Mouse (Mus musculus) hindlimb bud, embryonic 11.5 days (tissue): Measurements from ENCODE around the gene Hspb1.

ENCODE experiments used
- DNase-seq: peaks from one replicate; pipeline ENCODE4 v3.0.0-alpha.2; 2012; ENCODE audit warnings: low read depth, low spot score; ENCODE audit errors: extremely low spot score

Gene Hspb1

DNA sequence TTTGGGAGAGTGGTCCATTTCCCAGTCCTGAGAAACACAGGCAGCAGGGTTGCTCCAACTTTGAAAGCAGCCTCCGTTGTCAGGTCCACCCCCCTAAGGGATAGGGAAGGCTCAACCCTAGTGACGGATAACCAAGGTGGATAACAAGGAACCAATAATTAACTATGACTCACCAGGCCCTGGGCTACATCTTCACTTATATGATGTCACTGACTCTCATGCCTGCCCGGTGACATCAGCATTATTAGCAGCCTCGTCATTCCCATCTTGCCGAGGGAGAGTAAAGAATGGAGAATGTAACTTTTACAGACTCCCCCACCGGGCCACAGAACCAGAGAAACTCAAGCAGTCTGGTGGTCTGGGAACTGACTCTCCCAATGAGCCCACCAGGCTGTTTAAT, 3.1 kb upstream of the Hspb1 start:
- DNase-seq = no peak

GRCm38 (mm10) chr5:135888405-135889215, 891 bp downstream of the Hspb1 start:
- DNase-seq = no peak

DNA sequence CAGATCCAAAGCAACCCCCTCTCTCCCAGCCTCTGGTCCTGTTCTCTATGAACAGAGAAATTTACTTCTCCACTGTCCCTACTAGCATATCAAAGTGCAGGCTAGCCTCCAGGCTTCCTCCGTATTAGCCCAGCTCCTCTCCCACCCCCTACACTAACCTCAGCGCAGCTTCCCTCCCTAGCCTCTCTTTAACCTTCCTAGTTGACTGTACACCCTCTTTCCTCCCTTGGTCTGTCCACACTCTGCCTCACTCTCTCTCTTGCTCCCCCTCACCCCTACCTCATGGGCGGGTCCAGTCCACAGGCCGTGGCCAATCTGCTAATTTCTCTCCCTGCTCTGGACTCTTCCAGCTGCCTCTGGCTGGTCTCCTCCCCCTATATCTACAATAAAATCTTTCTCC, 2.6 kb downstream of the Hspb1 start:
- no peak for DNase-seq

DNA sequence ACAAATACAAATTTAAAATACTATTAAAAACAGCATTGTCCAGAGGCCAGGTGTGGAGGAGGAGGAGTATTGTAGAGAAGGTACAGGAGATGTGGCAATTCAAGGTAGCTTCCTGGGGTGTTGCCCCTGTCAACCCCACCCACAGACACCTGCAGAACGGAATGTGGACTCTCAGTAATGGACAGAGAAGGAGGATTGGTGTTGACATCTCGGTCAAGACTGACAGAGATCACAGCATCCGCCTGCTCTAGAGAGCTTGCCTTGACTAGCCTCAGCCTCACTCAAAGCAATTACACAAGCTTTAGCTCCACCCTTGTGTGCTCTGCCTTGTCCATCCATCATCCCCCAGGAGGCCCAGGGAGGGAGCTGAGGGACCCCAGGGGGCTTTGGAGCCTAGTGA, 3.2 kb downstream of the Hspb1 start:
- DNase-seq = no peak

DNA sequence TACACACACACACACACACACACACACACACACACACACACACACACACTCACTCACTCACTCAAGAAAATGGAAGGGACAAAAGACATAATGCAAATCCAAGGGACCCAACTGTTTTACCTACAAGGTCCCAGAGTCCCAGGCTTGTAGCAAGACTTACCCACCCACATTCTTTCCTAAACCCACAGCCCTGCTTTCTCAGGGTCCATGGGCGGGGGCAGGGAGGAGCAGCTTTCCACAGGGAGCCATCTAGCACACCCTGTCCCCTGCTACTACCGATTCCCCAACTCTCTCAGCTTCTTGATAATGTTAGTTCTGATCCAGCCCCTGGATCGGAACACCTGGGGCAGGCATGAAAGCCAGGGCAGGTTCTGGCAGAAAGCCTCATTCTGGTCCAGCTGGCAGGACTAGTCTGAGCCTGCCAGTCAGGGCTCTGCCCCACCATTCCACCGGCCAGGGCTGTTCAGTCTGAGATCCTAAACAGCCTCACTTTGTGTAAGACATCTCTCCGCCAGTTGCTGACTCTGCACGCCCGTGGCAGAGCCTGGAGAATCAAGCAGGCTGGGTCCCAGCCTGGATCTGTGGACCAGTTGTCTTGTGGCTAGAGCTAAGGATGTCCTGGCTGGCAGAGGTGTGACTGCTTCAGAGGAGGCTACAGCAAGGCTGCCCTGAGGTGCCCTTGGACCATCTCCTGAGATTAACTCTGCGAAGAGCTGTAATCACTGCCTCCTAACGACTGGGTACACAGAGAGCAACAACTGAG, 5.1 kb downstream of the Hspb1 start:
- DNase-seq = no peak

DNA sequence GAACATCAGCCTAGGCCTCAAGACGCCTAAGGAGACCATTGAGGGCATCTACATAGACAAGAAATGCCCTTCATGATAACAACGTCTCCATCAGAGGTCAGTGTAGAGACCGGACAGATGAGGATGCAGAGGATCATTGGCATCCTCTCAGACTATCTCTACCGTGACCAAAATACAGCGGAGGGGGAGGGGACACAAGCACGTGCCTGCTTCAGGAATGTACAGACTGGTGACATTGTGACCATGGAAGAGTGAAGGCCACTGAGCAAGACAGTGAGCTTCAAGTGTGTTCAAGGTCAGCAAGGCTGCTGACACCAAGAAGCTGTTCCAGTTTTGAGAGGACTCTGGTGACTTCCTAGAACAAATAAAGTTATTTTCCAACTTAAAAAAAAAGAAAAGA, 7.2 kb downstream of the Hspb1 start:
- no peak for DNase-seq

GRCm38 (mm10) chr5:135898028-135898427, 10.3 kb downstream of the Hspb1 start:
- DNase-seq = peak; percentile 52

- DNase-seq = no peak
These were observed 11.3 kb downstream of the Hspb1 start for GRCm38 (mm10) chr5:135898995-135899394.

- DNase-seq = no peak
These were observed 12.1 kb downstream of the Hspb1 start for GRCm38 (mm10) chr5:135899833-135900232.

DNA sequence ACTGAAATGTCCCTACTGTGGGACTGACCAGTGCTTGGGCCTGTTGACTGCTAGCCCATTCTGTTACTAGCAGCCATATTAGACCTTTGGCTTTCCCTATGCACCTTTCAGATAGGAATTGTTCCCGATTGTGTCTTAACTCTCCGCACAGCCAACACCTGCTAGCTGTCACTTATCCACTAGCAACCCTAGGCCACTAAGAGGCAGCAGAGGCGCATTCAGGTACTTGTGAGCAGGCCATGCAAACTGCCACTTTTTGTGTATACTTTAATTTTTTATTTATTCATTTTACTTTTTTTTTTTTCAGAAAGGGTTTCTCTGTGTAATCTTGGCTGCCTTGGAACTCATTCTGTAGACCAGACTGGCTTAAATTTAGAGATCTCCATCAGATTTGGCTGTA, 13.0 kb downstream of the Hspb1 start:
- no peak for DNase-seq

GRCm38 (mm10) chr5:135901354-135902095, 13.8 kb downstream of the Hspb1 start:
- DNase-seq = no peak

GRCm38 (mm10) chr5:135903058-135903457, 15.3 kb downstream of the Hspb1 start:
- no peak for DNase-seq

- DNase-seq = peak; percentile 81
These were observed 15.9 kb downstream of the Hspb1 start for GRCm38 (mm10) chr5:135903551-135904151.

DNA sequence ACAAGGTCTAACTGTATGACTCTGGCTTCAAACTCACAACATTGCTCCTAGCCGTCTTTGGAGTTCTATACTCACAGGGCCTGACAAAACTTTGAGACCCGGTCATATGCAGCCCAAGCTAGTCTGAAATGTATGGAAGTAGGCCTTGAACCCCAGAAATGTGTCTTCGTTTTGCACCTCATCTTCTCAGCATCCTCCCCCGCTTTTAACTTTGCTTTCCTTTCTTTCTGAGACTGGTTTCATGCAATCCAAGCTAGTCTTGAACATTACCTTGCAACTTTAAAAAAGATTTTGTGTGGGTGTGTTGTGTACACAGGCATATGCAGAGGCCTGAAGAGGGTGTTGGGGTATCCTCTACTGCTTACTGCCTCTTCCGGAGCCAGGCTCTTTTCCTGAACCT, 16.5 kb downstream of the Hspb1 start:
- no peak for DNase-seq

GRCm38 (mm10) chr5:135905320-135906225, 17.9 kb downstream of the Hspb1 start:
- DNase-seq = no peak

- no peak for DNase-seq
These were observed 19.1 kb downstream of the Hspb1 start for GRCm38 (mm10) chr5:135906846-135907245.

DNA sequence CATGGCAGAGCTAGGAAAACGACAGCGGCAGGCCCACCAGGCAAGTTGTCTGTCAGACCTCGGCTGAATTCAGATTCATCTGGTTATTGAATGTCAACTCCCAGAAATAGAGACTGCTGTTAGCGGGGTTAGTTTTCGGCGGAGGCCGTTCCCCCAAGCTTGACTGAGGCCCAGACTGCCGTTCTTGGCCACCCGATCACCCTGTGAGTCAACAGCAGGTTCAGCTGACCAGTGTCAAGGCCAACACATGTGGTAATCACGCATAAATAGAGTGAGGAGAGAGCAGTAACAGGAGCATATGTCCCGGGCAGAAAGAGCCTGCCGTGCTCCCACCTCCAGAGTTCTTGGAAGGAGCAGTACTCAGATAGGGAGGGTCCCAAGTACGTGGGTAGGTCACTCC, 19.5 kb downstream of the Hspb1 start:
- DNase-seq = no peak

DNA sequence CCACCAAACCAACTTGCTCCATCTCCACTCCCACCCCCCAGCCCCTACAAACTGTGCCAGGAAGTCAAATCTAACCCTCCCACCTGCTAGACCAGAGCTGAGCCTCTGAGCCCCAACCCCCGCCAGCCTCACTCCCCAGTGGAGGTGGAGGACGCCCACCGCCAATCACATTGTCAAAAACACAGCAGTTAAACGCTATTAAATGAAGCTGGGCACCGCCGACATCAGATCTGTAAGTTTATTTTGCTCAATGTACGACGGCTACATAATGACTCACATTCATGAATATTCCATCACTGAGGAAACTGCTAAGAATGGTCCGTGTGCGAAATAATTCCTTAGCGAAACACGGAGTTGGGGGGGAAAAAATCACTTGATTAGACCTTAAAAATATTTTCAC, 20.5 kb downstream of the Hspb1 start:
- no peak for DNase-seq

GRCm38 (mm10) chr5:135908989-135909388, 21.3 kb downstream of the Hspb1 start:
- DNase-seq = no peak

DNA sequence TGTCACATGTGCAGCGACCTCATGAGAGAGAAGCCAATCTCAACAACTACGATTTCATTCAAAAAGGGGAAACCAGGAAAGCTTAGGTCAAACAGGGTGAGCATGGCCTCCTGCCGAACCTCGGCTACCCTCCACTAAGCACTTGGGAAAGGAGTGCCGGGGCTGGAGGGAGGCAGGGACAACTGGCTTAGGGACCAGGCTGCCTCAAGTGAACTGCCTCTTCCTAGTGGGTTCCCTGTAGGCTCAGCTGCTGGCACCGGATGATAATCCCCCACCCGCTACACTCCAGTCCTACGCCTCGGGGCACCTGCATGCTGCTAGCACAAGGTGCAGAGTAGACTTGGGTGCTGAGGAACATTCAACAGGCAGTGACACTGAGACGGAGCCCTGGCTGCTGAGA, 21.9 kb downstream of the Hspb1 start:
- DNase-seq = no peak
